Mouse (Mus musculus): ENCODE measurements around the gene Nck2. TPM values are rescaled to one million over a fixed set of nuclear protein-coding genes. Genes with fewer than 3 reads are reported as not detected.

The Nck2 gene
- polyA plus RNA-seq, 1 experiment from 2014 or later = 6.0 TPM

DNA sequence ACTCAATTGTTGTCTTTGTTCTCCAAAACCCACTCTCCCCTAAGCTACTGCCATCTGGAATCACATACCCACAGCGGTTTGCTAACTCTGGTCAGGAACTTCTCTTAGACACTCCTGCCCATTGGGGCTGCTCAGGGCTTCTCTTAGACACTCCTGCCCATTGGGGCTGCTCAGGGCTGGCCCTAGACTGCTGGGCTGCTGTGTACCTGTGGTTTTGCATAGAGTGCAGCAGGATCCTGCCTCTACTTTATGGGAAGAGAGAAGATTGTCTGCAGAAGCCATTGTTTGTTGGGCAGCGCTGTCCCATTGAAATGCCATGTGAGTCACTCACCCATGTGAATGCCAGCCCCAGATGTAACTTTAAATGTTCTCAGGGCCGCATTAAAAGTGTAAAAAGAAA, 9.3 kb downstream of the Nck2 start:
- WGBS (ENCODE audit: insufficient replicate concordance) = 81% methylated on average over 3 of the region's 3 CpGs

DNA sequence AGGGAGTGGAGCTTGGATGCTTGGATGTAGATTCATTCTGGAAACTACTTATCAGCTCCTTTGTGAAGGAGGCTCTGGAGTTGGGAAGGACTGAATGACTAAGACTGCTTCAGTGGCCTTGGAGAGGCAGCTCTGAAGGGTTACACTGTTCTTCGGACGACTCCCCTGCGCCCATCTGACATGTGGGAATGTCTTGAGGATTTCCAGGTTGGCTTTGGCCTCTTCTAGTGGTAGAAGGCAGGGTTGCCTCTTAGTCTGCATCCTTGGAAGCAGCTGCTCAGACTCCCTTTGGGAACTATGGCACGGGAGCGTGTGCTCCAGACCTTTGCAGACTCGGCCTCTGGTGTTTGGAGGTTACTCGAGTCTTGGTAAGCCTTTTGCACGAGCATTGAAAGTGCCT, 10.4 kb downstream of the Nck2 start:
- Histone ChIP-seq H3K4me2 (ENCODE audit: low read depth, low read length) (no peak overlapping the region), H3K9me3 (ENCODE audit: low read length) (no peaks in the 10 kb centered on the region), H3K4me3 (ENCODE audit: low read depth, low read length) (no peak overlapping the region), H3K27ac (ENCODE audit: low read depth) (no peak overlapping the region), H3K9ac (replicated peaks) (no peak overlapping the region), H3K27me3 (ENCODE audit: insufficient read depth, low read length) (no peaks in the 10 kb centered on the region), H3K36me3 (replicated peaks; ENCODE audit: insufficient read depth, low read length) (no peaks in the 10 kb centered on the region), H3K4me1 (ENCODE audit: insufficient read depth) (peaks cover 25% of the 10 kb centered on the region)
- DNase-seq = no peak
- no peak for TF ChIP-seq EP300 (IDR thresholded peaks at IDR 0.05; ENCODE audit: low read depth)
- TF ChIP-seq CTCF (IDR thresholded peaks at IDR 0.05; ENCODE audit: low read depth) = no peak
- 82% methylated on average over 8 of the region's 8 CpGs for WGBS (ENCODE audit: insufficient replicate concordance)
- ATAC-seq = no peak

More for the DNA sequence above, 9.3 kb downstream of the Nck2 start:
- Histone ChIP-seq H3K4me1 (ENCODE audit: insufficient read depth) (peaks cover 26% of the 10 kb centered on the region), H3K9me3 (ENCODE audit: low read length) (no peaks in the 10 kb centered on the region), H3K4me2 (ENCODE audit: low read depth, low read length) (no peak overlapping the region), H3K4me3 (ENCODE audit: low read depth, low read length) (no peak overlapping the region), H3K27ac (ENCODE audit: low read depth) (no peak overlapping the region), H3K9ac (replicated peaks) (no peak overlapping the region), H3K27me3 (ENCODE audit: insufficient read depth, low read length) (no peaks in the 10 kb centered on the region), H3K36me3 (replicated peaks; ENCODE audit: insufficient read depth, low read length) (no peaks in the 10 kb centered on the region)
- DNase-seq (no peak), ATAC-seq (no peak)
- TF ChIP-seq EP300 (IDR thresholded peaks at IDR 0.05; ENCODE audit: low read depth) (no peak), CTCF (IDR thresholded peaks at IDR 0.05; ENCODE audit: low read depth) (no peak)

DNA sequence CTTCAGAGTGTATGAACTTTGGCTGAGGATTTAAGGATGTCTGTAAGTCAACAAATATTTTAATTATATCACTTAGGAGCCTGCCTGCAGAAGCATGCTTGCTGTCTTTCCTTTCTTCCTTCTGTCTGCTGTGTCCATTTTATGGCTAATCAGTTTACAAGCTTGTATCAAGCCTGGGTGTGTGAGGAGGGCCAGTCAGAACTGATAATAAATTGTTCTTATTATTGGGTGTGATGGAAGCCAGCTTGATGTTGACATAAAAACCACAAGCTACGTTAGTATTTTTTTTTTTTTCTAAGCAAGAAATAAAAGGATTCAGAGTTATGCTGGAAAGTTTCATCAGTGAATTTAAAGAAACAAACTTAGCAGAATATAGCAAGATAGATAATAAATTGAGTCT, 10.8 kb downstream of the Nck2 start:
- Histone ChIP-seq H3K4me2 (ENCODE audit: low read depth, low read length) (no peak overlapping the region), H3K36me3 (replicated peaks; ENCODE audit: insufficient read depth, low read length) (no peaks in the 10 kb centered on the region), H3K27me3 (ENCODE audit: insufficient read depth, low read length) (no peaks in the 10 kb centered on the region), H3K9ac (replicated peaks) (no peak overlapping the region; the same call in 1 of the 2 replicates), H3K4me1 (ENCODE audit: insufficient read depth) (peaks cover 23% of the 10 kb centered on the region), H3K27ac (ENCODE audit: low read depth) (no peak overlapping the region), H3K9me3 (ENCODE audit: low read length) (no peaks in the 10 kb centered on the region), H3K4me3 (ENCODE audit: low read depth, low read length) (no peak overlapping the region)
- TF ChIP-seq EP300 (IDR thresholded peaks at IDR 0.05; ENCODE audit: low read depth) (peak; percentile 28; the same call in 1 of the 2 replicates), CTCF (IDR thresholded peaks at IDR 0.05; ENCODE audit: low read depth) (no peak)
- 14% methylated on average over 1 of the region's 1 CpGs for WGBS (ENCODE audit: insufficient replicate concordance)
- no peak for DNase-seq
- ATAC-seq = no peak

DNA sequence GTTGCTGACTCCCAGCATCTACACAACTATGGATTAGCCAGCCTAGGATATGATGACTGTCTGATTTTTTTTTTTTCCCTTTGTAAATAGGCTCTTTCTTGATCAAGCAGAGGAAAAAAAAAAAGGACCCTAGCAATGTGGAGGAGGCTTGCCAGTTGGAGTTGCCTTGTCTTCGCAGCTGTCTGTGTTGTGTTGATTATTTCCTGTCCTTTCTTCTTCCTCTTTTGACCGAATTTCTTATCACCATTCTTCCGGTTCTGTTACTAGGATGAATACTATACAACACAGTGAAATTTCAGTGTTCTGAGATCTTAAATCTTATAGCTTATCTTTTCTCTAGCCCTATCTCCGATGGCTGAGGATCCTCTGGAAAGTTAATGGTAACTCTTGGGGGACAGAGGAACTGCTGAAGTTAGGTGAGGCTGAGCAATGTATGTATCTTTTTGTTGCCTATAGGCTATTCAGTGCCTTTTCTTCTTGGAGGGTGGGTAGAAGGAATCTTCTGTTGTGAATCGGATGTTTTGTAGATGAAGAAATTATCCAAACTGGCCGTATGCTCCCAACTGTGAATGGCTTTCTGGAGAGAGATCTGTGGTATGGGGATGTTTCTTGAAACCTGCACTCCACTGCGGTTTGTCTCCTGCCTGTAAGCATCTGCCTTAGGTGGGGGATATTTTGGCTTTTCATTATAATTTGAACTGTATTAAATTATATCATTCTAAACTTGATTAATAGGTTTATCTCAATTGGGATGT, 12.8 kb downstream of the Nck2 start:
- Histone ChIP-seq H3K27me3 (ENCODE audit: insufficient read depth, low read length) (no peaks in the 10 kb centered on the region), H3K4me2 (ENCODE audit: low read depth, low read length) (no peak overlapping the region), H3K36me3 (replicated peaks; ENCODE audit: insufficient read depth, low read length) (no peaks in the 10 kb centered on the region), H3K4me3 (ENCODE audit: low read depth, low read length) (no peak overlapping the region), H3K27ac (ENCODE audit: low read depth) (no peak overlapping the region), H3K9ac (replicated peaks) (no peak overlapping the region), H3K4me1 (ENCODE audit: insufficient read depth) (peaks cover 18% of the 10 kb centered on the region), H3K9me3 (ENCODE audit: low read length) (no peaks in the 10 kb centered on the region)
- DNase-seq (no peak), ATAC-seq (no peak)
- 45% methylated on average over 7 of the region's 7 CpGs for WGBS (ENCODE audit: insufficient replicate concordance)
- TF ChIP-seq EP300 (IDR thresholded peaks at IDR 0.05; ENCODE audit: low read depth) = 0 out of 2 replicates have a peak, but pooled peaks have one; percentile 13
- no peak for TF ChIP-seq CTCF (IDR thresholded peaks at IDR 0.05; ENCODE audit: low read depth)

DNA sequence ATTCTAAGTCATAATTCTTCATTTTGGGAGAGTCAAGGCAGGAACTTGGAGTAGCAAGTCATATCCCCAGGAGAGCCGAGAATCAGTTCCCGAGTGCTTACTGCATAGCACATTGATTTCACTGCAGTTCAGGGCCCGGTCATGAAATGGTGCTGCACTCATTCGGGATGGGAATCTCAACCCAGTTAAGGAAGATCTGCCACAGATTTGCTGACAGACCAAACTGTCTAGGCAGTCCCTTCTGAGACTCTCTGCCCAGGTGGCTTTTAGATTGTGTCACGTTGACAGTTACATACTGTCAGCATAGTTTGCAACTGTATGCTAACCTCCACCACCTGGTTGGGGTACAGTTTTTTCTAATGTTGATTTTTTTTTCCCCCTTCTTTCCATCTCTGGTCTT, 16.1 kb downstream of the Nck2 start:
- ATAC-seq (no peak), DNase-seq (no peak)
- Histone ChIP-seq H3K9ac (replicated peaks) (no peak overlapping the region), H3K4me3 (ENCODE audit: low read depth, low read length) (no peak overlapping the region), H3K4me1 (ENCODE audit: insufficient read depth) (peaks cover 18% of the 10 kb centered on the region), H3K4me2 (ENCODE audit: low read depth, low read length) (no peak overlapping the region), H3K9me3 (ENCODE audit: low read length) (no peaks in the 10 kb centered on the region), H3K27ac (ENCODE audit: low read depth) (no peak overlapping the region), H3K27me3 (ENCODE audit: insufficient read depth, low read length) (no peaks in the 10 kb centered on the region), H3K36me3 (replicated peaks; ENCODE audit: insufficient read depth, low read length) (no peaks in the 10 kb centered on the region)
- WGBS (ENCODE audit: insufficient replicate concordance) = 86% methylated on average over 5 of the region's 5 CpGs
- no peak for TF ChIP-seq CTCF (IDR thresholded peaks at IDR 0.05; ENCODE audit: low read depth)
- TF ChIP-seq EP300 (IDR thresholded peaks at IDR 0.05; ENCODE audit: low read depth) = no peak

DNA sequence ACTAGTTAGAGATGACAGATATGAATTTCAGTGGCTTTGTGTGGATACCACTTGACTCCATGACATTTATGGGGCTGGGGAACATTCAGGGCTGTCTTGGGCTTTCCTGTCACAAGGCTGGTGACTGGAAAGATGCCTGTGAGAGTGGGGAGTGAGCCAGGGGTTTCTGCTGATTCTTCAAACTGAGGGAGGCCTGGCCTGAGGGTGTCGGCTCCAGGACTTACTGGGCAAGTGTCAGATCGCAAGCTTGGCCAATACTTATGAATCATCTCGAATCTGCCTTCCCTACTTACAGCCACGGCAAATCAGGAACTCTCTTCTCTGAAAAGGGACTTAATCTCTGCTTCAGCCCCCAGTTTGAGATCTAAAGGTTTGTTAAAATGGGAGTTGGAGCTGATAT, 18.3 kb downstream of the Nck2 start:
- Histone ChIP-seq H3K36me3 (replicated peaks; ENCODE audit: insufficient read depth, low read length) (no peaks in the 10 kb centered on the region), H3K4me1 (ENCODE audit: insufficient read depth) (peaks cover 17% of the 10 kb centered on the region), H3K9ac (replicated peaks) (no peak overlapping the region), H3K27ac (ENCODE audit: low read depth) (no peak overlapping the region), H3K9me3 (ENCODE audit: low read length) (no peaks in the 10 kb centered on the region), H3K4me3 (ENCODE audit: low read depth, low read length) (no peak overlapping the region), H3K27me3 (ENCODE audit: insufficient read depth, low read length) (no peaks in the 10 kb centered on the region), H3K4me2 (ENCODE audit: low read depth, low read length) (no peak overlapping the region)
- WGBS (ENCODE audit: insufficient replicate concordance) = 50% methylated on average over 4 of the region's 4 CpGs
- TF ChIP-seq EP300 (IDR thresholded peaks at IDR 0.05; ENCODE audit: low read depth) (no peak), CTCF (IDR thresholded peaks at IDR 0.05; ENCODE audit: low read depth) (no peak)
- DNase-seq (peak; percentile 16), ATAC-seq (no peak)

Data from liver, postnatal 0 days (tissue).